Mouse (Mus musculus) limb, embryonic 15.5 days (tissue): Measurements from ENCODE around the gene Sdr39u1. TPM values are rescaled to one million over a fixed set of nuclear protein-coding genes. Genes with fewer than 3 reads are reported as not detected.

Source experiments
- ATAC-seq: fragments of 200-750 bp; cut with Nextera tagmentation; 2 replicates; pipeline ENCODE4 v1.8.0; 2017; ENCODE audit warnings: low read depth, moderate TSS enrichment; ENCODE audit not compliant: insufficient number of reproducible peaks, low FRiP score, low TSS enrichment
- H3K27ac ChIP-seq: fragments of 300-500 bp; sonication (generic); 2 replicates; pipeline ENCODE4 v1.5.1; 2015; ENCODE audit warnings: moderate library complexity, mild to moderate bottlenecking, inconsistent platforms
- H3K27me3 ChIP-seq: fragments of 300-500 bp; sonication (generic); 2 replicates; pipeline ENCODE4 v1.6.1; 2015; ENCODE audit warnings: inconsistent platforms
- H3K36me3 ChIP-seq: fragments of 300-500 bp; sonication (generic); 2 replicates; pipeline ENCODE4 v1.6.1; 2015; ENCODE audit warnings: inconsistent platforms
- H3K4me1 ChIP-seq: fragments of 300-500 bp; sonication (generic); 2 replicates; pipeline ENCODE4 v1.6.1; 2015; ENCODE audit warnings: inconsistent platforms
- H3K4me2 ChIP-seq: fragments of 300-500 bp; sonication (generic); 2 replicates; pipeline ENCODE4 v1.6.1; 2015; ENCODE audit warnings: mild to moderate bottlenecking, inconsistent platforms
- H3K4me3 ChIP-seq: fragments of 300-500 bp; sonication (generic); 2 replicates; pipeline ENCODE4 v1.5.1; 2015; ENCODE audit warnings: mild to moderate bottlenecking, inconsistent platforms
- H3K9ac ChIP-seq: fragments of 300-500 bp; sonication (generic); 2 replicates; pipeline ENCODE4 v1.6.1; 2015; ENCODE audit warnings: inconsistent platforms
- H3K9me3 ChIP-seq: fragments of 300-500 bp; sonication (generic); 2 replicates; pipeline ENCODE4 v1.6.1; 2016; ENCODE audit warnings: inconsistent platforms
- WGBS: fragments of 180-500 bp; shearing (Covaris S2); methylation state at CpG from one replicate; pipeline ENCODE4 v1.1.7; 2015; 5-methylcytosine and 5-hydroxymethylcytosine counted together
- polyA plus RNA-seq: library from polyadenylated mRNA; unstranded; fragments of >200 nt; fragmentation: Nextera tagmentation; extraction: Ambion mirVana; gene quantifications from 2 replicates; pipeline ENCODE4 v1.2.1, GENCODE M21; 2015

Sdr39u1 gene
- polyA plus RNA-seq, 1 experiment from 2014 or later, result 91.0 TPM

- H3K4me2 ChIP-seq, result no peak overlapping the region
- no peak for ATAC-seq
- peak overlapping the region; percentile 3; the same call in 1 of the 2 replicates for H3K27ac ChIP-seq
- no peaks in the 10 kb centered on the region for H3K27me3 ChIP-seq
- no peaks in the 10 kb centered on the region for H3K36me3 ChIP-seq
- H3K9me3 ChIP-seq, result no peaks in the 10 kb centered on the region
- no peak overlapping the region for H3K4me3 ChIP-seq
- peaks cover 28% of the 10 kb centered on the region for H3K4me1 ChIP-seq
- 54% methylated on average over 6 of the region's 6 CpGs for WGBS
- H3K9ac ChIP-seq, result no peak overlapping the region
These were observed 49.2 kb downstream of the Sdr39u1 start for GRCm38 (mm10) chr14:55850885-55851284.

Other genes starting within 250 kb of the Sdr39u1 start
- 56.0 and 58.7 TPM in 2 replicates for gene Mdp1, start 239.8 kb downstream of the Sdr39u1 start, polyA plus RNA-seq
- gene Gmpr2, start 228.4 kb downstream of the Sdr39u1 start, polyA plus RNA-seq, result 61.0 and 61.1 TPM in 2 replicates
- gene Nedd8, start 228.2 kb downstream of the Sdr39u1 start, polyA plus RNA-seq, result 536 and 558 TPM in 2 replicates
- 31.5 and 33.3 TPM in 2 replicates for gene Tinf2, start 218.5 kb downstream of the Sdr39u1 start, polyA plus RNA-seq
- 47.8 and 48.0 TPM in 2 replicates for gene Tgm1, start 186.4 kb downstream of the Sdr39u1 start, polyA plus RNA-seq
- gene Rabggta, start 178.0 kb downstream of the Sdr39u1 start, polyA plus RNA-seq, result 29.4 and 31.3 TPM in 2 replicates
- gene Dhrs1, start 154.6 kb downstream of the Sdr39u1 start, polyA plus RNA-seq, result 83.3 and 93.4 TPM in 2 replicates
- 27.9 and 31.9 TPM in 2 replicates for gene Nop9, start 154.6 kb downstream of the Sdr39u1 start, polyA plus RNA-seq
- gene Cideb, start 141.8 kb downstream of the Sdr39u1 start, polyA plus RNA-seq, result 0.58 and 0.74 TPM in 2 replicates
- 0.83 and 1.3 TPM in 2 replicates for gene Ltb4r2, start 138.9 kb downstream of the Sdr39u1 start, polyA plus RNA-seq
- 1.2 and 1.4 TPM in 2 replicates for gene Ltb4r1, start 134.3 kb downstream of the Sdr39u1 start, polyA plus RNA-seq
- 16.8 and 21.3 TPM in 2 replicates for gene Adcy4, start 116.2 kb downstream of the Sdr39u1 start, polyA plus RNA-seq
- gene Ripk3, start 111.4 kb downstream of the Sdr39u1 start, polyA plus RNA-seq, result 35.0 and 37.6 TPM in 2 replicates
- 89.3 and 95.9 TPM in 2 replicates for gene Nfatc4, start 77.1 kb downstream of the Sdr39u1 start, polyA plus RNA-seq
- 21.6 and 25.5 TPM in 2 replicates for gene Nynrin, start 46.3 kb downstream of the Sdr39u1 start, polyA plus RNA-seq
- gene Cbln3, start 15.9 kb downstream of the Sdr39u1 start, polyA plus RNA-seq, result 0.24 and 0.46 TPM in 2 replicates
- 18.6 and 20.5 TPM in 2 replicates for gene Khnyn, start 15.3 kb downstream of the Sdr39u1 start, polyA plus RNA-seq
- 401 and 411 TPM in 2 replicates for gene Cma1, start 44.4 kb upstream of the Sdr39u1 start, polyA plus RNA-seq
- 1.00 and 1.0 TPM in 2 replicates for gene Cma2, start 50.7 kb upstream of the Sdr39u1 start, polyA plus RNA-seq
- 0.14 and 0.35 TPM in 2 replicates for gene Mcpt1, start 117.7 kb upstream of the Sdr39u1 start, polyA plus RNA-seq
- gene Mcpt9, start 130.2 kb upstream of the Sdr39u1 start, polyA plus RNA-seq, result not detected in 2 replicates
- gene Mcpt2, start 141.7 kb upstream of the Sdr39u1 start, polyA plus RNA-seq, result 1.6 and 1.9 TPM in 2 replicates
- gene Mcpt4, start 162.0 kb upstream of the Sdr39u1 start, polyA plus RNA-seq, result 8.6 and 10.2 TPM in 2 replicates
- gene Mcpt8, start 185.0 kb upstream of the Sdr39u1 start, polyA plus RNA-seq, result 2.1 and 2.3 TPM in 2 replicates
- 0.53 and 0.72 TPM in 2 replicates for gene Ctsg, start 202.3 kb upstream of the Sdr39u1 start, polyA plus RNA-seq
- gene Gzme, start 220.3 kb upstream of the Sdr39u1 start, polyA plus RNA-seq, result 0.52 TPM in 1 of 2 replicates, not detected in the other
- not detected in 2 replicates for gene Gzmd, start 232.3 kb upstream of the Sdr39u1 start, polyA plus RNA-seq